Mouse (Mus musculus) cerebellum, adult 2 months (tissue): ENCODE data around the gene Heg1. TPM values are rescaled to one million over a fixed set of nuclear protein-coding genes. Genes with fewer than 3 reads are reported as not detected.
A peak's percentile ranks its signal among the peaks of the same experiment; 100 is the strongest.

Source experiments
- DNase-seq, 2 experiments: peaks; one replicate each; pipeline ENCODE4 v3.0.0; 2021
- H3K27ac ChIP-seq: fragments of 200-500 bp; 2 replicates; pipeline ENCODE4 v1.5.1; 2012; ENCODE audit warnings: low read length, control low read depth, inconsistent platforms; ENCODE audit not compliant: insufficient read depth
- H3K27me3 ChIP-seq: fragments of 200-500 bp; 2 replicates; pipeline ENCODE4 v1.6.1; 2012; ENCODE audit warnings: inconsistent platforms, mild to moderate bottlenecking, low read length, moderate library complexity; ENCODE audit not compliant: control insufficient read depth, insufficient read depth
- H3K4me1 ChIP-seq: fragments of 200-500 bp; 2 replicates; pipeline ENCODE4 v1.6.1; 2011; ENCODE audit warnings: low read length; ENCODE audit not compliant: control insufficient read depth, insufficient read depth
- H3K4me3 ChIP-seq: fragments of 200-500 bp; replicated peaks from 2 replicates; pipeline ENCODE3; 2011; ENCODE audit warnings: mild to moderate bottlenecking, low read depth, low read length, control low read depth; ENCODE audit not compliant: insufficient read depth
- CTCF ChIP-seq: fragments of 200-500 bp; IDR thresholded peaks from 2 replicates; pipeline ENCODE4 v1.5.1; 2011; ENCODE audit warnings: low read depth, mild to moderate bottlenecking, control low read depth, low read length, moderate library complexity, borderline replicate concordance; ENCODE audit not compliant: insufficient read depth
- POLR2A ChIP-seq: fragments of 200-500 bp; IDR thresholded peaks from 2 replicates; pipeline ENCODE4 v1.6.1; 2011; ENCODE audit warnings: low read length, control low read depth, borderline replicate concordance; ENCODE audit not compliant: insufficient read depth
- WGBS: fragments of 180-500 bp; shearing (Covaris S2); methylation state at CpG from one replicate; pipeline ENCODE4 v1.1.7; 2018; 5-methylcytosine and 5-hydroxymethylcytosine counted together
- polyA plus RNA-seq: library from polyadenylated mRNA; depleted of rRNA; stranded (reverse); fragments of >200 nt; gene quantifications from 2 replicates; pipeline ENCODE4 v1.2.3, GENCODE M21; 2012; rRNA removed

The Heg1 gene
- polyA plus RNA-seq, 1 experiment = 21.9 TPM

GRCm38 (mm10) chr16:33820269-33821178 lies 136.4 kb downstream of the Heg1 start:
- Histone ChIP-seq H3K4me1 (no peaks in the 10 kb centered on the region), H3K4me3 (no peak overlapping the region), H3K27me3 (no peaks in the 10 kb centered on the region), H3K27ac (no peak overlapping the region)
- peak; percentile 89 for TF ChIP-seq CTCF
- no peak for TF ChIP-seq POLR2A
- DNase-seq = peak; percentile 81 to 89
- WGBS = 28% methylated on average over 17 of the region's 17 CpGs

Other genes with a start within 250 kb of the Heg1 start
- 4.9 and 5.6 TPM in 2 replicates for gene Slc12a8, start 167.0 kb upstream of the Heg1 start, polyA plus RNA-seq
- gene Muc13, start 109.7 kb downstream of the Heg1 start, polyA plus RNA-seq = 0.06 and 0.11 TPM in 2 replicates
- gene Itgb5, start 145.3 kb downstream of the Heg1 start, polyA plus RNA-seq = 59.0 and 66.8 TPM in 2 replicates